Mouse (Mus musculus): ENCODE measurements around the gene Pcdh9.

DNA sequence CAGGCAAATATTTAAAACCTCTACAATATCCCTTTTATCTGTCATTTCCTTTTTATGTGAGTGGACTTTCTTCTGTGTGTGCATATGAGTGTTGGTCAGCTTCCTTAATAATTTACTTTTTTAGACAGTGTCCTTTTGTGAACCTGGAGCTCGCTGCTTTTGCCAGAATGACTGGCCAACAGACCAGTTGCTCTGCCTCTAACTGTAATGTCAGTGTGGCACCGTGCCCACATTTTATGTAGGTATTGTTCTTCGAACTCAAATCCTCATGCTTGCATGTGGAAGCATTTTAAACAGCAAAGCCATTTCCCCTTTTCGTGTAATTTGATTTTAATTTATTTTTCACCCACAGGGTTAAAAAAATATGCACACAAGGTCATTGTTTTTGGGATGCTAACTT lies 748.4 kb downstream of the Pcdh9 start:
- TF ChIP-seq CTCF (IDR thresholded peaks at IDR 0.05; ENCODE audit: borderline replicate concordance, control insufficient read depth, extremely low read depth, insufficient read depth, low read length, poor library complexity) (no peak), POLR2A (IDR thresholded peaks at IDR 0.05; ENCODE audit: control insufficient read depth, extremely low read depth, insufficient read depth, low read length, poor library complexity) (no peak)

Measured in thymus, adult 2 months (tissue).